Mouse (Mus musculus): ENCODE results near the gene Ncstn.

- no peak for TF ChIP-seq MAZ (IDR thresholded peaks at IDR 0.05; ENCODE audit: low read depth, low read length)
- no peak for TF ChIP-seq ZC3H11A (IDR thresholded peaks at IDR 0.05; ENCODE audit: low read depth, low read length)
- peak; percentile 33 to 83; a peak in 3 of 4 replicates for TF ChIP-seq CTCF (conservative IDR thresholded peaks at IDR 0.05 in 1 of 2, IDR thresholded peaks at IDR 0.05 in 1 of 2; ENCODE audit: low read depth in 2 of 2, low read length in 2 of 2)
- no peak for TF ChIP-seq KAT2A (IDR thresholded peaks at IDR 0.05; ENCODE audit: insufficient replicate concordance, low read length)
- no peak for TF ChIP-seq POLR2A (IDR thresholded peaks at IDR 0.05; ENCODE audit: low read depth, low read length)
- TF ChIP-seq HCFC1 (IDR thresholded peaks at IDR 0.05; ENCODE audit: low read depth, low read length), result no peak
- TF ChIP-seq ZMIZ1 (IDR thresholded peaks at IDR 0.05; ENCODE audit: low read depth, low read length), result no peak
- no peak for TF ChIP-seq NRF1 (IDR thresholded peaks at IDR 0.05; ENCODE audit: low read depth, low read length)
- TF ChIP-seq MEF2A (IDR thresholded peaks at IDR 0.05; ENCODE audit: borderline replicate concordance, low read depth, low read length), result no peak
- TF ChIP-seq USF1 (IDR thresholded peaks at IDR 0.05; ENCODE audit: low read depth, low read length), result no peak
- TF ChIP-seq JUN (IDR thresholded peaks at IDR 0.05; ENCODE audit: insufficient read depth, low read depth, low read length), result no peak
- no peak for TF ChIP-seq UBTF (IDR thresholded peaks at IDR 0.05; ENCODE audit: low read depth, low read length)
- TF ChIP-seq TCF12 (IDR thresholded peaks at IDR 0.05; ENCODE audit: low read depth, low read length), result no peak
- no peak for TF ChIP-seq MYC (IDR thresholded peaks at IDR 0.05; ENCODE audit: low read depth, low read length)
These were observed 37.1 kb upstream of the Ncstn start for GRCm38 (mm10) chr1:172119720-172120119.

All from CH12.LX (cell line).